Mouse (Mus musculus): ENCODE measurements at regions not wholly inside any gene's neighbourhood (a gene's known extent, or its start where the extent isn't known, plus 50 kb on each side); places are given as distances from the start of the nearest gene placed in this dataset.

DNA sequence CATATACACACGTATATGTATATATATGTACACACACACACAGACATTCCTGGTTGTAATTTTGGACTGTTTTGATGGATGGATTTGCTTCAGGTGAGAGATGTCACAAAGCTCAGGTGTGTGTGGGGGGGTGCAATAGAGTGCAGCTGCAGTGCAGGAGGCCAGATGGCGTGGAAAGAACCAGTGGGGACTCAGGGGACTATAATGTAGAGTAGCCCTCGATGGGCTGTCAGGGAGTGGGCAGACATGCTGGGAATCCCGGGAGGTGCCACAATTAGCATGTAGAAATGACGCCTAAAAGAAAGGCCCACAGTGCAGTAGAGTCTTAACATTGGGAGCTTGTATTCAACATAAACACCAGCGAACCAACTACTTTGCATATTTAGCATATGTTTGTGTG is 763.5 kb upstream of the Car8 start:
- DNase-seq: no peak

DNA sequence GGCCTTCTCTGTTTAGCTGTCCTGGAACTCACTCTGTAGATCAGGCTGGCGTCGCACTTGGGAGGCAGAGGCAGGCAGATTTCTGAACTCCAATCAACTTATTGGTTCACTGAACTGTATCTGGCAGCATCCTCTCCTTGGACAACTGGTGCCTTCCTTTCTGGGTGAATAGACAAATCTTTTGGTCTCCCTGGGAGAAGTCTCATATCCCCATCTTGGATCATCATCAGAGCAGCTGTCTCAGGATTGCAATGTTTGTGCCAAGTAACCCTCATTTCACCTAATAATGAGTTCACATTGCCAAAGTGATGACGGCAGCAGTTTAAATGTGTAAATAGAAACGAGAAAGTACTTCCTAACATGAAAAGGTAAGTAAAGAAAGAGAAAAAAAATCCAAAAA is 759.8 kb upstream of the Car8 start:
- no peak for DNase-seq

DNA sequence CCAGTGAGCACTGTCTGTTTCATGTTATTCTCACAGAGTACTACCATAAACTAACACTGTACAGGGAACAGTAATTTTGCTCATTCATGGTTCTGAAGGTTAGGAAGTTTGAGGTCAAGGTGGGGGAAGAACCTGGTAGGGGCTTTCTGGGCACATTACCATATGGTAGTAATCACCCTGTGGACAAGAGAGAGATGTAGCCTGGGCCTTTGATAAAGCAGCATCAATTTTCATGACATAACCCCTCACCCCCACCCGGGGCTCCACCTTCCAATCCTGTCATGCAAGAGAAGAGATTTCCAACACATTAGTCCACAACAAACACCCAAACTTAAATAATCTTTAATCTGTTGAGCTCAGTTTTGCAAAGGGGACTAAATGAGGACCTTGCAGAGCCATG is 753.3 kb upstream of the Car8 start:
- DNase-seq: no peak

DNA sequence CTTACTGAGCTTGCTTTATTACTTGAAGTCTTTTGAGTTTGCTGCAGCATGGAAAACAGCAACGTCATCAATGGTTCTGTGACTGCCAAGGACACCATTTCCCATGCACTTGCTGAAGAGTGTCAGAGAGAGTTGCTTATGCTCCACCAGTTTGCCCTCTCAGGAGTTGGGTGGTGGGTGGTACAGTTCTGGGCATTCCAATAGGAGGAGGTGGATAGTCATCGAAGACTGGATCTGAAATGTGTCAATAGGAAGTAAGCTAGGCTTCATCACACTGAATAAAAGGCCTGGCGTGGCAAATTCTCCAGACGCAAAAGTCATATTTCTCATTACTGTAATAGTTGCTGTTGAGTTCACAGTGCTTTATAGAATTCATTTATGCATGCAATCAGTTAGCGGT is 751.7 kb upstream of the Car8 start:
- DNase-seq: no peak

DNA sequence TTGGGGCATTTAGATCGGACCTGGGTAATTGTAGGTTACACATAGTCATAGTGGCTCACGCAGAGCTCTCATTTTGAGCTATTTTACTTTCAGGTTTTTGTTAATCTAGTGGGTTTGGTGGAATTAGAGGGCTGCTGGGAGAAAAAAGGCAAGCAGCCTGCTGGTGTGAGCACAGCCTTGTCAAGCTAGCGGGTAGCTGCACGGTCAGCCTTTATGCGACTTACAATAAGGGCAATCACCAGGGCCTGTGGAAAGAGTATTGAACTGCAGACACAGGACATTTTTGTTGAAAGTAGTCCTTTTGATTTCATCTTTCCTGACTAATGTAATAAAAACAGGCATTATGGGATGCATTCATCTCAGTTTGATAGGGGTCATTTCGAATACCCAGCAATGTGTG is 750.8 kb upstream of the Car8 start:
- DNase-seq: no peak

DNA sequence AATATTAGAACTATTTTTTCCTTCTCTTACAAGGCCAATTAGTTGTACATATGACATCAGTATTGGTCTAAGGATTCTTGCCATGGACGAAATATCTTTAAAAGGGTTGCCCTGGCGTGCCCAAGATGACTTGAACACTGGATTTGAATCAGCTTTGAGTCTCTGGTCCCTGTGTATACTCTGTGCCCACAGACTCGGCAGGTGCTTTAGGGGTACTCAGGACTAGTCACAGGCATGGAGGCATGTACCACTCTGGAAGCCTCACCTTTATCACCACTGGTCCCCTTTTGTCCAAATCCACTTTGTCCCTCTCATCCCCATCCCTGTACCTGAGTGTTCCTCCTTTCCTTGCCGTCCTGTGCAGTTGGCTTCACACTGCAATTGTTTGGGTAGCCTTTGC is 750.3 kb upstream of the Car8 start:
- DNase-seq: no peak

DNA sequence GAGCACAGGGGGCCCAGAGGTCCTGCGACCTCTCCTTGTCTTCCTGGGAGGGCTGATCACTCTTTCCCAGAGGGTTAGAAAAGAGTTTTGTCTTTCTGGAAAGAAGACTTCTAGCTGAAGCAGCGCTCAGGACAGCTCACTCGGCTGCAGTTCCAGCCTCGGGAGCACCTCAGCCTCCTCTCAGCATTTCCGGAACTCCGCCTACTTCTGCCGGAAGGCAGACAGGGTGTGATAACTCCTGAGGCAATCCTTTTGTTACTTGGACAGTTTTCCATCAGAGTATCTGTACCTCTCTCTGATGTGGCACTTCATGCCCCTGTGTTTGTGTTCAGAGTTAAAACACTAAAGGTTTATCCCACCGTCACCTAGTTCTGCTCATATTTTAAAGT is 749.5 kb upstream of the Car8 start:
- no peak for DNase-seq

DNA sequence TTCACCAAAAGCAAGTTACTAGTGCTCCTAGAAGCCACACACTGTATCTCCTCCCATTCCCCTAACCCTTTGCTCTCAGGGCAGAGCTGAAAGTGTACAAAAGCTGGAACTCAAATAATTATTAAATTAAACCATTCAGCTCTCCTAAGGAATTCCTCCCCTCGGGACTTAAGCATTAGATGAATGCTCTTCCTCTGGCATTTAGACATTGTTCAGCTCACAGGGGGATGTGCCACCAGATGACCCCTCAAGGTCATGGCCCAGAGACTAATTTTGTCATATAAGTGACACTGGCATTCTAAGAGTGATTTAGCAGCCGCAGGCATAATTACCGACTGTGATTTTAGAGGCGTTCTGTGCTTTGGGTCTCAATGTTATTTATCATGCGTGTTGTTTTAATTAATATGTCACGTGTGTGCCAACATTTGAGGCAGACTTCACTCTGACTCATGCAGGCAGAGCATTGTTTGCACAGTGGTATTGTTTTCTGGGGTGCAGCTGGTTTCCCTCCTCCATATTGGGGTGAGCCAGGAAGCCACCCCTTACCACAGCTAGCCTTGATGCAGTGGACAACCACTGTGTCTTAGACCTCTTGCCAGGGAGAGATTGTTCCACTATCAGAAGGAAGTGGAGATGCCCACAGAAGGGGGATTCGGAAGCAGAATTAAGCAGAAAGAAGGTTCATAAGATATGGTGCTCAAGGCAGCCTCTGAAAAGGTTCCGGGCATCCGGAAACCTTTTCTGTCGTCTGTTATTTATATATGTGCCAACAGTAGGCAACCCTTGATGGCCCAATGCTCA is 748.9 kb upstream of the Car8 start:
- no peak for DNase-seq

DNA sequence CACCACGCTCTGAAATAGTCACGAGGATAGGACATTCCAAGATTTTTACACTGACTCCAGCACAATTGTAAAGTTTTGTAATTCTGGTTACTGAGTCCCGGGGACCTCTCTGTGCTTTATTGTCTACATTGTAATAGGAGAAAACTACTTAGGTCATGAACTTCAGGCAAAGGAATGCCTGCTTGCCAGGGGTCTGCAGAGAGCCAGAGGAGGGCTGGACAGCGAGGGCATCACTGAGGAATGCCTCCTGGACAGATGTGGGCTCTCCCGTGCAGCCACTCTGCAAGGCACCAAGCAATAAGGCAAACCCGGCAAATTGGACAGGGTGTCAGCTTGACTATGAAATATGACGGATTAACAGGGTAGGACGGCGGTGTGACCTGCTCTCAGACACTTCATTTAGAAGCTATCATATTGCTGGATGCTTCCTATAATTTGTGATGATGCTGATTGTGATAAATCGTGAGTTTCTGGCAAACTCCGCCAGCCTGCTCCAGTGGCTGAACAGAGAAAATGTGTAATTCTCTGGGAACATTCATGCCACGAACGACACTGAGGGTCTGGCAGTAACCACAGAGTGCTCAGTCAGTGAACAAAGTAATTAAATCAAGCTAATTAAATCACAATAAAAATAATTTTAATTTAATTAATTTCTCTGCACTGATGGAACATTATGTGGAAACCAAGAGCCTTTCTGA is 747.7 kb upstream of the Car8 start:
- no peak for DNase-seq

DNA sequence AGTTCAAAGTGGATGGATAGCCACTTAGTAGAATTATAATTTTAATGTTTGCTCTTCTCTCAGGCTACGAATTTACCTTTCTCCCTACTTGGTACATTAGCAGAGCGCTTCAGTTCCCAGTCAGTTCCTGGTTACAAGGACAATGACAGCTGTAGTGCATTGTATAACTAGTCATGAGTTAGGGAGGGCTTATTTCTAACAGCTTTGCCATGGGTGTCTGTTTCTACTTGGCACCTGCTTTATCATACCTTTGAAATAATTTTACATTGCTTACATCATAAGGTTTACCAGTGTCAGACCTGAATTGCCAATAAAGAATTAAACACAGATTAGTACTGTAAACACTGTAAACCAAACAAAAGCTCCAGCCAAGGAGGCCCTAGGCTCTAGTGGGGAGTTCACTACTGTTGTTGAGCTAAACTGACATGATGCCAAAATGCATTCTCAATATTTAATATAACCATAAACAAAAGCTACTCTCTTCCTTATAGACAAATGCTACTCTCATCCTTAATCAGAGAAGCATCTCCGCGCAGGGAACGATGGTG is 745.3 kb upstream of the Car8 start:
- DNase-seq: no peak

DNA sequence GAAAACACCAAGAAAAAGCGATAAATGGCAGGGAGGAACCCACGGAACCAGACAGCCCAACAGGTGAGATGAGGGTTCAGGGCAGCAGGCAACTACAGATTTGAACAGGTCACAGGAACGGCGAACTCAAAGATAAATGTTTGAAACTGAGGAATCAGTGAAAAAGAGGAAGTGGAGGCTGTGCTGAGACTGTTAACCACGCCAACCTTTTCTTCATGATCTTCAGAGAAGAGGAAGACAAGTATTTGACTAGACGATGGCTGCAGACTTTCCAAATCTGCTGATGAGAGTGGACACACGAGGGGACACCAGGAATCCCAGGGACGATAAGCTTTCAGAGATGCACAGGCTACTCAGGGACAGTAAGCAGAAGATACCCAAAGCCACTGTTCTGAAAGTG is 740.1 kb upstream of the Car8 start:
- no peak for DNase-seq

DNA sequence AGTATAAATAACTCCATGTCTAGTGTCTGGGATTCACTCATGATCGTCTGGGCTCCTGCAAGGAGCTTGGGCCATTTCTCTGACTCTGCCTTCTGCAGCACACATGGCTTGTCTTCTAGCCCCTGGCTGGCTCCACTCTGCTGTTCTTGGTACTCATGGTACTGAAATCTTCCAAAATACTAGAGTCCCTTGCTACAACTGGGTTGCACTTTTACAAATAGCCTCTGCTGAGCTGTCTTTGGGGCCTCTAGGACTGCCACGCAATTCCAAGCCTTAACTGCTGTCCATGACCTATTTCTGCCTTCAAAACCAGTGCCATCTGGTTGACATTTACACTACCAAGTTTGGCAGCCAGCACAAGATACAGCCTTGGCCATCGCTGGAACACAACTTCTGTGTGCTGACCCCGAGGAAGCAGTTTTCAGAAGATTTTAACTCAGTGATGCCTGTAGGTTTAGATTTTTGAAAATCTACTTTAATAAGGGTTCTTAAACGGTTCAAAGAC is 731.2 kb upstream of the Car8 start:
- DNase-seq: no peak

DNA sequence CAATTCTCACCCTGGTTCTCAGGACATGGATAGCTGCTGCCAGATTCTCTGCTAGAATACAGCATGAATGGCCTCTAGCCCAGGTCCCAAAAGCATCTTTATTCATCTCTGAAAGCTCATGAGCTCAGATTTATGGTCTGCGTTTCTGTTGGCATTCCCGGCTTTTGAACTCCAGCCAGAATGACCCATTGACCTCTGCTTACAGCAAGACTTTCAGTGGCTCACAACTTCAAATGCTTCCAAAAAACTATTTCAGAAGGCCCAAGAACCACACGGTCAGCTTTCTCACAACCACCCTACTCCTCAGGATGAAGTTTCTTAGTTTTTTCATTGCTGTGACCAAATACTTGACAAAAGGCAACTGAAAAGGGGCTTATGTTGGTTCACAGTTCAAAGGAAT is 729.9 kb upstream of the Car8 start:
- DNase-seq: peak; percentile 19

DNA sequence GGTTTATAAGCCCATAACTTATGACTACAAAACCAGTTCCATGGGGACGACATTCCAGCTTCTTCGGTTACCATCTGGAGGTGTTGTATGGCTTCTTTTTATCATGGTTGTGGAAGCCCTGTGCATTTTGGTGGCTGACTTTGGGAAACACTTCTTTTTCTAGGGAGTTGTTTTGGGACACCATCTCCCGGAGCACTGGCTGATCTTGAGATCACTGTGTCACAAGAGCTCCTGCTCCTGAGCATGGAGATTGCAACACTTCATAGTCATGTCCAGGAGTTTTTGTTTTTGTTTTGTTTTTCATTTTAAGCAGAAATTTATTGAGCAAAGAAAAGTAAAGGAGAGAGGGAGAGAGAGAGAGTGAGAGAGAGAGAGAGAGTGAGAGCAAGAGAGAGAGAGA is 729.1 kb upstream of the Car8 start:
- no peak for DNase-seq

DNA sequence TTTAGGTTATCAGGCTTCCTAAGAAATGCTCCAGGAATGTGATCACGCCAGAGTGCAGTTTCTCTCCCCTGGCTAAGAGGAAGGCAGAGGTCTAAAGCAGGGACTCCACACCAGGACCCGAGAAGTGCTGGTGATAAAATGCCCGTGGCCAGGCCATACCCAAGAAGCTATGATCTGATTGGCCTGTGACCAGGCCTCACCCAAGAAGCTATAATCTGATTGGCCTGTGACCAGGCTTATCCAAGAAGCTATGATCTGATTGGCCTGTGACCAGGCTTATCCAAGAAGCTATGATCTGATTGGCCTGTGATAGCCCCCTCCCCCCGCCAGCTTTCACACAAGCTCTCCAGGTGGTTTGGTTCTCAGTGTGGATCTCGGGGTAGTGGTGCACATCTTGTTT is 726.7 kb upstream of the Car8 start:
- DNase-seq: peak; percentile 3

DNA sequence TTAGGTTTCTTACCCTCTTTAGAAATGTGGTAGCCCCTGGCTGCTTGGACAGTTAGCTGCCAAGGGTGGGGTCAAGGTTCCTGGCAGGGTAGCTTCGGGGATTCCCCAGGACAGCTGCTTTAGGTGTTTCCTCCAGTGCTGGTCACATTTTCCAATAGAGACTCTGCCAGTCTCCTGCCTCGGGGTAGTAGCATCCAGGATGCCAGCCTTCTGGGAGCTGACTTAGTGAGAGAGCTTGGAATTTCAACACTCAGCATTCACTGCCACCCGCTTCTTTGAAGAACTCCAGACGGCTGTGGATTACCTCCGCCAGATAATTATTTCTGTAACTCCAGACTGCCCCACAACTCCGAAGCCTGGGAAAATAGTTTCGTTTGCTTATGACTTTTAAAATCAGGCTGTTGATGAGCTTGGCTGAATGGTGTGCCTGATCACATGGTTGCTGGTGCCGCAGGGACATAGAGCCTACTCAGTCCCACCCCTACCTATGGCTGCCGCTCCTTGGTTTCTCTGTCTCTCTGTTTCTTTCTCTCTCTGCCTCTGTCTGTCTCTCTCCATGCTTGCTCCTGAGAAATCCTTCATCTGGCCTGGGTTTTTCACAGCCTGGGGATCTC is 724.2 kb upstream of the Car8 start:
- DNase-seq: no peak

DNA sequence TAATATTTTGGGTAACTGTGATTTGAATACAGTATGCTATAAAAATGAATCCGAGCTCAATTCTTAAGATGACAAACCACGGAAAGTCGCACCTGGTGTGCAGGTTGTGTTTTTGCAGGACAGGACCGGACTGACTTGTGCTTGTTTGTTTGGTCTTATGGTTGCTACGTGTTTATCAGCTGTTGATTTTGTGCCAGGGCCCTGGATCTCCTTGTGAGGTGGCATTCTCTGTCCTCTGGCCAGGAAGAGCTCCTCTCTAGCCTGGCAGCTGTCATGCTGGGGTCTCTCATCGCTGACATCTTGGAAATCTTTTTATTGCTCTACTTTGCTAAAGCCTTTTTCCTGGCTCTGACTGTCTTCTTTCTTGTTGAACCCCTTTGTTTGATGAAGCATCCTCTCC is 723.0 kb upstream of the Car8 start:
- no peak for DNase-seq

DNA sequence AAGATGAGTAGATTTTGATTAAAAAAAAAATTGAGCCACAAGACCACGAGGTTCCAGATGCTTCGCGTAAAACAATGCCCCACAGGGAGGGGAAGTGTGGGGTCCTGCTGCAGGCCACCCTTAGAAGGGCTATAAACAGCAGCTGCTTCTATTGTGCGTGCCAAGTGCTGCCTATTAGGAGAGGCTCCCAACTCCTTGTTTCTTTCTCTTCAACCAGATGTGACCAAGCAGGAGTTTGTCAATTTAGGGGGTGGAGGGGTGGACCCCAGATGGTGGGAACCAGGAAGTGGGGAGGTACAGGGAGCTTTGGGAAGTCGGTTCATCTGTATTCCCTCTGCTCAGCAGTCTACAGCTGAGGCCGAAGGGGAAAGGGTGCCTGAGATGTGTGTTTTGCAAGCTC is 718.9 kb upstream of the Car8 start:
- DNase-seq: no peak

DNA sequence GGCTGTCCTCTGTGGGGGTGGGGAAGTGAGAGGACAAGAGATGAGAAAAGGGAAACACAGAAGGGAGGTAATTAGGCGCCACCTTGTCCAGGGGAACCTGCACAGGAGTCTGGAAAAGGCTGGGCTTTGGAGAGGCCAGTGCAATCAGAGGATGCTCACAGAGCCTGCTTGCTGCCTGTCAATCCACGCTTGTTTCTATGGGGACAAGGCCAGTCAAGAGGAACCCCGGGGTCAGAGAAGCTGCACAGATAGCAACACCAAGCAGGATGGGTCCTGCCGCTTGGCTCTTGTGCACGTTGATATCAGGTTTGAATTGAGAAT is 718.1 kb upstream of the Car8 start:
- no peak for DNase-seq

DNA sequence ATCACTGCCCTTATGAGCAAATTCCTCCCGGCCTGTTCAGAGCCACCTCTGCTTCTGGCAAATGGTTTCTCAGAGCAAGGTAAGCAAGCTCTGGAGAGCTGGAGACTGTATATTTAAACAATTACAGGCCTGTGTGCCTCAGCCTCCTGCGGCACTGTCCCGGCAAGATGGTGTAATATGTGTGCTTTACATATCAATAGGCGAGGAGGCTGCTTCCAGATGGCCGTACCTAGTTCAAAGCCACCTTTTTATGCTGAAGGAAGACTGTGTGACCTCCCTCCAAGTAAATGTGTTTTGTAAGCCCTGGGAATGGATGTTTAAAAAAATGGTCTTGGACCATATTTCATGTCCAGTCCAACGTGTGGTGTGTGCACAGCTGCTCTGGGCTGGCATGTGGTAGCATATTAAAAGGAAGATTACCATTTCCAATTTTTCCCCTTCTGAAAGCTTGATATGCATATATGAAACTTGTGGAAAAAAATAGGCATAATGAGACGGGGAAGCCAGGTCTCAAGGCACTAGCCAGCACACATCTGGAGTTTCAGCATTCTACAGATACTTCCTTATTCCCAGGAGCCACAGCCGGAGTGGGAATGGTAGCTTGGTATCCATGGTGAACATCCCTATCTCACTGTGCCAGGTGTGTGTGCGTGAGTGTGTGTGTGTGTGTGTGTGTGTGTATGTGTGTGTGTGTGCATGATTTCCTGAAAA is 717.6 kb upstream of the Car8 start:
- DNase-seq: no peak

DNA sequence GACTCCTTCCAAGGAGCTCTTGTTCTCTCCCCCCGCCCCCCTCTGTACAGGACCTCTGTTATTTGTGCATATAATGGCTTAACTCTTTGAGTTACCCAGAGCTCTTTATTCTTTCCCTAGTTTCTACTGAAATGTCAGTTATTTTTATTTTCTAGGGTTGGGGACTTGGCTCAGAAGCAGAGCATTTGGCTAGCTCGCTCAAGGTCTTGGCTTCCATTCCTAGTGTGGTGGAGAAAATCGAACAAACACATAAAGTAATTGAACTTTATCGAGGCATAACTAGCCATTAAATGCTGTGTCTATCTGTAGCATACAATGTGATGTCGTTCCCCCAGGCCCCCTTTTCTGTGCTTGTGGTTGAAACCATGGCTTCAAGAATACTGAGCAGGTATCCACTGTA is 716.5 kb upstream of the Car8 start:
- no peak for DNase-seq

DNA sequence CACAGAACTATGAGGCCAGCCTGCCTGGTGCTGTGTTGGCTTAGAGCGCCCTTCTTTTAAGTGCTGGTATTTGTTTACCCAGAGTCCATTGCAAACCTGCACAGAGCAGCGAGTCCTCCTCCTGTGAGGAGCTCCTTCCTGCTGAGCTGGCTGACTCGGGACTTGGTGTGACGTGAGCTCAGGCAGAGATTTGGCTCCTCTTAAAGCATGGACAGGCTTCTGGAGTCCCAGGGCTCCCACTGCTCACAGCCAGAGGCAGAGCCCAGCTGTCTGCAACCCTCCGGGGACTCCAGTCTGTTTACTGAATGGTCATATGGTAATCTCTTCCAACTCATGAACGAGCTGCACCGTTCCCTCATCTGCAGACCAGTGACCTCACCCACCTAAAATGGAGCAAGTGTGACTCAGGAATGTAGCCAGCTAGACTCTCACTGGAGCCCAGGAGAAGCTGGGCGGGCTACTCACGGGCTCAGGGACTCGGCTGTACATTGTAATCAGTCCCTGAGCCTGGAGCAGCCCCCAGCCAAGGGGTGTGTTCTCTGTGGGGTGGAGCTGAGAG is 715.6 kb upstream of the Car8 start:
- peak; percentile 35 for DNase-seq

DNA sequence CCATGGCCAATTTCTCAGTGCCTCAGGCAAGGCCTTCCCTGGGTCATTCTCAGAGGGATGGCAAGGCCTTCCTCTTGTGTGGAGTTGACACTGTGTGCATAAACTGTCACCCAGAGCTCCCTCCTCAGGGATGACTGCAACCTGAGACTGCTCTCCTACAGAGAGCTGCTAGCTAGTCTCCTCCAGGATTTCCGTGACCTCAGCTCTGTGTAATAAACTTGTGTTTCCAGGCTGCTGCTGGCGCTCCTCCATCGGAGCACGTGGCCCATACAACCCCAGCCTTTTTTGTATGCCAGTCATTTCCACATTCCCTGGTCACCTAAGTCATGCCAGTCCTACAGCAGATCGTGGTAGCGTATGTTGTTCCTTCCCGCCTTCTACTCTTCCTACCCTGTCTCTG is 714.3 kb upstream of the Car8 start:
- DNase-seq: no peak
